10 mouse cellular contexts compared by ENCODE assay signal in genomic region chr6:124913214-124913613, GRCm38 (mm10). TPM values are rescaled to one million over a fixed set of nuclear protein-coding genes. Genes with fewer than 3 reads are reported as not detected.
A peak's percentile ranks its signal among the peaks of the same experiment; 100 is the strongest.
DNase-seq lines count a peak whose midpoint lies in the region; ATAC-seq and TF ChIP-seq lines count a peak whose summit lies in the region.
"Had no signal": no experiment of that assay in that cellular context is flagged by ENCODE, and none has a peak within 500 bp of the region (broad histone marks: within the 10 kb centered on the region; RNA-seq: fewer than 3 reads in every experiment).

No protein-coding gene starts in this region.

- peak; percentile 82 for DNase-seq in MEL (ENCODE audit: low read depth, low spot score)
- no peak for DNase-seq in lung, adult 2 months
- no peak for DNase-seq in gastrocnemius, adult 8-10 months (ENCODE audit: low spot score in 2 of 2)
- DNase-seq: lung, adult 18-20 months; spleen, adult 18-20 months; thymus, postnatal 4 days had no signal

- no peak overlapping the region for H3K4me3 ChIP-seq in intestine, embryonic 15.5 days (replicated peaks)
- H3K4me3 ChIP-seq in intestine, postnatal 0 days (ENCODE audit: low read depth, low read length): no peak overlapping the region
- no peak overlapping the region for H3K4me3 ChIP-seq in MEL (ENCODE audit: control insufficient read depth in 1 of 2, insufficient read depth in 1 of 2, low read depth in 2 of 2, low read length in 2 of 2)
- no peak overlapping the region; the same call in 1 of the 2 replicates for H3K4me3 ChIP-seq in midbrain, embryonic 13.5 days (replicated peaks)
- no peak overlapping the region for H3K4me3 ChIP-seq in lung, adult 2 months (replicated peaks; ENCODE audit: extremely low read depth, low read depth, low read length)

- 0 out of 2 replicates have a peak, but pooled peaks cover 6% of the 10 kb centered on the region for H3K27me3 ChIP-seq in intestine, embryonic 15.5 days (replicated peaks)
- H3K27me3 ChIP-seq in intestine, postnatal 0 days (replicated peaks; ENCODE audit: control insufficient read depth, insufficient read depth, low read length): peaks cover 13% of the 10 kb centered on the region; the same call in 1 of the 2 replicates
- no peaks in the 10 kb centered on the region for H3K27me3 ChIP-seq in MEL (ENCODE audit: control insufficient read depth in 1 of 2, insufficient read depth in 2 of 2, low read length in 2 of 2)
- peaks cover 16% of the 10 kb centered on the region for H3K27me3 ChIP-seq in midbrain, embryonic 13.5 days

- TF ChIP-seq CTCF in intestine, postnatal 0 days (IDR thresholded peaks at IDR 0.05; ENCODE audit: low read depth): no peak
- TF ChIP-seq CTCF in MEL (IDR thresholded peaks at IDR 0.05 in 2 of 3, conservative IDR thresholded peaks at IDR 0.05 in 1 of 3; ENCODE audit: control insufficient read depth in 1 of 3, insufficient read depth in 1 of 3, low read depth in 2 of 3, low read length in 3 of 3, poor library complexity in 1 of 3, severe bottlenecking in 1 of 3): no peak
- no peak for TF ChIP-seq CTCF in lung, adult 2 months (IDR thresholded peaks at IDR 0.05; ENCODE audit: insufficient read depth, low read length)

- no peak overlapping the region for H3K4me2 ChIP-seq in intestine, embryonic 15.5 days (replicated peaks)
- no peak overlapping the region for H3K4me2 ChIP-seq in intestine, postnatal 0 days (replicated peaks; ENCODE audit: low read depth)
- peak overlapping the region; percentile 99; the same call in 1 of the 2 replicates for H3K4me2 ChIP-seq in midbrain, embryonic 13.5 days (replicated peaks)

- peaks cover 6% of the 10 kb centered on the region; the same call in 1 of the 2 replicates for H3K79me2 ChIP-seq in MEL (ENCODE audit: control insufficient read depth, insufficient read depth, low read length, poor library complexity)

- no peak overlapping the region for H3K9ac ChIP-seq in intestine, embryonic 15.5 days
- H3K9ac ChIP-seq in intestine, postnatal 0 days (ENCODE audit: low read depth, low read length): no peak overlapping the region
- peak overlapping the region; percentile 32 for H3K9ac ChIP-seq in MEL (ENCODE audit: control insufficient read depth, low read depth, low read length, poor library complexity, severe bottlenecking)
- H3K9ac ChIP-seq in midbrain, embryonic 13.5 days (replicated peaks): peak overlapping the region; percentile 100; the same call in 1 of the 2 replicates

- 0 out of 2 replicates have a peak overlapping the region, but pooled peaks have one; percentile 9 for H3K27ac ChIP-seq in intestine, embryonic 15.5 days
- H3K27ac ChIP-seq in intestine, postnatal 0 days (ENCODE audit: low read depth, low read length): no peak overlapping the region; the same call in 1 of the 2 replicates
- peak overlapping the region; percentile 83 for H3K27ac ChIP-seq in MEL (ENCODE audit: control insufficient read depth, low read depth, low read length)
- peak overlapping the region; percentile 100 for H3K27ac ChIP-seq in midbrain, embryonic 13.5 days

- H3K4me1 ChIP-seq in intestine, embryonic 15.5 days (replicated peaks): peaks cover 41% of the 10 kb centered on the region
- peaks cover 13% of the 10 kb centered on the region for H3K4me1 ChIP-seq in intestine, postnatal 0 days (replicated peaks; ENCODE audit: control insufficient read depth, insufficient read depth, low read length)
- H3K4me1 ChIP-seq in MEL (ENCODE audit: control insufficient read depth in 1 of 2, insufficient read depth in 2 of 2, low read length in 2 of 2): peaks cover 11 to 29% of the 10 kb centered on the region in 2 experiments
- H3K4me1 ChIP-seq in midbrain, embryonic 13.5 days (replicated peaks): peaks cover 54% of the 10 kb centered on the region
- peaks cover 9% of the 10 kb centered on the region for H3K4me1 ChIP-seq in lung, adult 2 months (ENCODE audit: control insufficient read depth, insufficient read depth, low read length)

- no peak for TF ChIP-seq RAD21 in MEL (IDR thresholded peaks at IDR 0.05; ENCODE audit: low read depth, low read length)

- H3K9me3 ChIP-seq in intestine, embryonic 15.5 days: no peaks in the 10 kb centered on the region
- no peaks in the 10 kb centered on the region for H3K9me3 ChIP-seq in intestine, postnatal 0 days (ENCODE audit: control insufficient read depth)
- H3K9me3 ChIP-seq in MEL (replicated peaks; ENCODE audit: insufficient read depth, low read length): no peaks in the 10 kb centered on the region
- no peaks in the 10 kb centered on the region for H3K9me3 ChIP-seq in midbrain, embryonic 13.5 days

- peak; percentile 37 to 51; a peak in 2 of 4 replicates for TF ChIP-seq POLR2A in MEL (IDR thresholded peaks at IDR 0.05; ENCODE audit: control insufficient read depth in 1 of 2, insufficient read depth in 1 of 2, low read depth in 1 of 2, low read length in 2 of 2, poor library complexity in 1 of 2)
- TF ChIP-seq POLR2A in lung, adult 2 months (IDR thresholded peaks at IDR 0.05; ENCODE audit: borderline replicate concordance, extremely low read depth, low read depth, low read length): no peak

- no peak for ATAC-seq in intestine, embryonic 15.5 days
- no peak for ATAC-seq in intestine, postnatal 0 days
- peak; percentile 38 for ATAC-seq in granulocyte monocyte progenitor cell, adult 5-6 weeks (replicated peaks; ENCODE audit: poor library complexity, severe bottlenecking)
- ATAC-seq in midbrain, embryonic 13.5 days: no peak

- WGBS in intestine, embryonic 15.5 days: 65% methylated on average over 6 of the region's 6 CpGs
- 47% methylated on average over 6 of the region's 6 CpGs for WGBS in intestine, postnatal 0 days
- WGBS in midbrain, embryonic 13.5 days: 67% methylated on average over 6 of the region's 6 CpGs
- 42% methylated on average over 6 of the region's 6 CpGs for WGBS in lung, adult 2 months

- peak in 1 of 2 experiments; percentile 37; a peak in 1 of 4 replicates for TF ChIP-seq EP300 in MEL (IDR thresholded peaks at IDR 0.05; ENCODE audit: low read depth in 1 of 2, low read length in 2 of 2)

- peaks cover 13% of the 10 kb centered on the region for H3K36me3 ChIP-seq in intestine, embryonic 15.5 days
- H3K36me3 ChIP-seq in intestine, postnatal 0 days (ENCODE audit: control insufficient read depth, insufficient read depth): peaks cover 18% of the 10 kb centered on the region
- peaks cover 0 to 18% of the 10 kb centered on the region in 2 experiments; a peak in 2 of 4 replicates for H3K36me3 ChIP-seq in MEL (ENCODE audit: control insufficient read depth in 1 of 2, insufficient read depth in 2 of 2, low read length in 2 of 2)
- H3K36me3 ChIP-seq in midbrain, embryonic 13.5 days: peaks cover 29% of the 10 kb centered on the region

RNA-seq across cellular contexts. Expression of gene Lag3, which starts 1.7 kb away (rescaled TPM):
- polyA plus RNA-seq in intestine, embryonic 15.5 days (2015; fragmentation: Nextera tagmentation; extraction: Ambion mirVana): 2.2 and 2.9 TPM in 2 replicates
- polyA plus RNA-seq in intestine, postnatal 0 days (2015; fragmentation: Nextera tagmentation; extraction: Ambion mirVana): 1.6 and 1.7 TPM in 2 replicates
- 0.16 and 0.35 TPM in 2 replicates for total RNA-seq in MEL (2012; rRNA removed)
- 1 to 10 TPM in 1 of 2 experiments, not detected in 1; 1.3 TPM for polyA plus RNA-seq in MEL (2012; ENCODE audit: insufficient read depth in 1 of 2, insufficient read length in 2 of 2, low read depth in 1 of 2, low replicate concordance in 2 of 2, missing spikeins in 1 of 2)
- 1.4 and 3.8 TPM in 2 replicates for total RNA-seq in granulocyte monocyte progenitor cell, adult 5-6 weeks (2014; fragmentation: Nextera tagmentation)
- 1.4 and 9.6 TPM in 2 replicates for total RNA-seq in granulocyte monocyte progenitor cell, adult 5-6 weeks (2017)
- 2.3 and 2.5 TPM in 2 replicates for polyA plus RNA-seq in midbrain, embryonic 13.5 days (2015; fragmentation: Nextera tagmentation; extraction: Ambion mirVana)
- polyA plus RNA-seq in lung, adult 2 months (2012; rRNA removed): 1.4 and 1.9 TPM in 2 replicates
- total RNA-seq in gastrocnemius, adult 8-10 months (2022): under 1 TPM in 1 of 4 experiments, not detected in 3; 0.31 TPM

RNA-seq across cellular contexts. Expression of gene Ptms, which starts 6.7 kb away (rescaled TPM):
- 241 and 282 TPM in 2 replicates for polyA plus RNA-seq in intestine, embryonic 15.5 days (2015; fragmentation: Nextera tagmentation; extraction: Ambion mirVana)
- polyA plus RNA-seq in intestine, postnatal 0 days (2015; fragmentation: Nextera tagmentation; extraction: Ambion mirVana): 167 and 169 TPM in 2 replicates
- total RNA-seq in MEL (2012; rRNA removed): 19.8 and 31.8 TPM in 2 replicates
- polyA plus RNA-seq in MEL (2012; ENCODE audit: insufficient read depth in 1 of 2, insufficient read length in 2 of 2, low read depth in 1 of 2, low replicate concordance in 2 of 2, missing spikeins in 1 of 2): 100 to 1,000 TPM in 1 of 2 experiments, not detected in 1; 177 TPM
- 16.1 and 21.9 TPM in 2 replicates for total RNA-seq in granulocyte monocyte progenitor cell, adult 5-6 weeks (2014; fragmentation: Nextera tagmentation)
- total RNA-seq in granulocyte monocyte progenitor cell, adult 5-6 weeks (2017): 18.5 and 33.0 TPM in 2 replicates
- 662 and 802 TPM in 2 replicates for polyA plus RNA-seq in midbrain, embryonic 13.5 days (2015; fragmentation: Nextera tagmentation; extraction: Ambion mirVana)
- polyA plus RNA-seq in lung, adult 2 months (2012; rRNA removed): 1,982 and 2,310 TPM in 2 replicates
- total RNA-seq in gastrocnemius, adult 8-10 months (2022): 10 to 100 TPM; 64.6 to 83.2 (median 76.8) TPM

RNA-seq across cellular contexts. Expression of gene Mlf2, which starts 18.0 kb away (rescaled TPM):
- polyA plus RNA-seq in intestine, embryonic 15.5 days (2015; fragmentation: Nextera tagmentation; extraction: Ambion mirVana): 336 and 340 TPM in 2 replicates
- 265 and 269 TPM in 2 replicates for polyA plus RNA-seq in intestine, postnatal 0 days (2015; fragmentation: Nextera tagmentation; extraction: Ambion mirVana)
- total RNA-seq in MEL (2012; rRNA removed): 133 and 154 TPM in 2 replicates
- polyA plus RNA-seq in MEL (2012; ENCODE audit: insufficient read depth in 1 of 2, insufficient read length in 2 of 2, low read depth in 1 of 2, low replicate concordance in 2 of 2, missing spikeins in 1 of 2): 100 to 1,000 TPM in 1 of 2 experiments, not detected in 1; 340 TPM
- total RNA-seq in granulocyte monocyte progenitor cell, adult 5-6 weeks (2014; fragmentation: Nextera tagmentation): 82.4 and 102 TPM in 2 replicates
- total RNA-seq in granulocyte monocyte progenitor cell, adult 5-6 weeks (2017): 49.5 and 79.7 TPM in 2 replicates
- 419 and 462 TPM in 2 replicates for polyA plus RNA-seq in midbrain, embryonic 13.5 days (2015; fragmentation: Nextera tagmentation; extraction: Ambion mirVana)
- 313 and 336 TPM in 2 replicates for polyA plus RNA-seq in lung, adult 2 months (2012; rRNA removed)
- total RNA-seq in gastrocnemius, adult 8-10 months (2022): 100 to 1,000 TPM; 192 to 219 (median 202) TPM

RNA-seq across cellular contexts. Expression of gene Cd4, which starts 25.2 kb away (rescaled TPM):
- polyA plus RNA-seq in intestine, embryonic 15.5 days (2015; fragmentation: Nextera tagmentation; extraction: Ambion mirVana): 0.40 and 0.48 TPM in 2 replicates
- polyA plus RNA-seq in intestine, postnatal 0 days (2015; fragmentation: Nextera tagmentation; extraction: Ambion mirVana): 0.75 and 0.83 TPM in 2 replicates
- not detected in 2 replicates for total RNA-seq in MEL (2012; rRNA removed)
- polyA plus RNA-seq in MEL (2012; ENCODE audit: insufficient read depth in 1 of 2, insufficient read length in 2 of 2, low read depth in 1 of 2, low replicate concordance in 2 of 2, missing spikeins in 1 of 2): not detected
- total RNA-seq in granulocyte monocyte progenitor cell, adult 5-6 weeks (2014; fragmentation: Nextera tagmentation): 0.90 TPM in 1 of 2 replicates, not detected in the other
- total RNA-seq in granulocyte monocyte progenitor cell, adult 5-6 weeks (2017): 0.41 and 0.60 TPM in 2 replicates
- 0.07 TPM in 1 of 2 replicates, not detected in the other for polyA plus RNA-seq in midbrain, embryonic 13.5 days (2015; fragmentation: Nextera tagmentation; extraction: Ambion mirVana)
- polyA plus RNA-seq in lung, adult 2 months (2012; rRNA removed): 1.9 and 2.7 TPM in 2 replicates
- total RNA-seq in gastrocnemius, adult 8-10 months (2022): under 1 TPM in 1 of 4 experiments, not detected in 3; 0.11 TPM

RNA-seq across cellular contexts. Expression of gene Gpr162, which starts 49.4 kb away (rescaled TPM):
- polyA plus RNA-seq in intestine, embryonic 15.5 days (2015; fragmentation: Nextera tagmentation; extraction: Ambion mirVana): 0.99 and 1.1 TPM in 2 replicates
- polyA plus RNA-seq in intestine, postnatal 0 days (2015; fragmentation: Nextera tagmentation; extraction: Ambion mirVana): 0.46 and 0.64 TPM in 2 replicates
- total RNA-seq in MEL (2012; rRNA removed): 0.08 and 0.20 TPM in 2 replicates
- under 1 TPM in 1 of 2 experiments, not detected in 1; 0.84 TPM for polyA plus RNA-seq in MEL (2012; ENCODE audit: insufficient read depth in 1 of 2, insufficient read length in 2 of 2, low read depth in 1 of 2, low replicate concordance in 2 of 2, missing spikeins in 1 of 2)
- total RNA-seq in granulocyte monocyte progenitor cell, adult 5-6 weeks (2014; fragmentation: Nextera tagmentation): 2.0 TPM in 1 of 2 replicates, not detected in the other
- total RNA-seq in granulocyte monocyte progenitor cell, adult 5-6 weeks (2017): not detected in 2 replicates
- 19.2 and 22.9 TPM in 2 replicates for polyA plus RNA-seq in midbrain, embryonic 13.5 days (2015; fragmentation: Nextera tagmentation; extraction: Ambion mirVana)
- polyA plus RNA-seq in lung, adult 2 months (2012; rRNA removed): 0.27 and 0.69 TPM in 2 replicates
- total RNA-seq in gastrocnemius, adult 8-10 months (2022): not detected

Comparison
In these comparisons a context has a peak if more than half of its experiments do, and no peak if none do; other contexts are left out.
1. H3K9ac ChIP-seq: peak in MEL (single experiment) and midbrain, embryonic 13.5 days (single experiment); none in intestine, embryonic 15.5 days (single experiment) and intestine, postnatal 0 days (single experiment).